Mouse (Mus musculus): ENCODE measurements around the gene Sox6. TPM values are rescaled to one million over a fixed set of nuclear protein-coding genes. Genes with fewer than 3 reads are reported as not detected.

Sox6 gene
- 2.3 and 4.0 TPM in 2 replicates for polyA plus RNA-seq (2012; rRNA removed)

GRCm38 (mm10) chr7:116038511-116038910, at the start of gene Sox6:
Sox6 (minus strand) TSS chr7:116038796.

DNA sequence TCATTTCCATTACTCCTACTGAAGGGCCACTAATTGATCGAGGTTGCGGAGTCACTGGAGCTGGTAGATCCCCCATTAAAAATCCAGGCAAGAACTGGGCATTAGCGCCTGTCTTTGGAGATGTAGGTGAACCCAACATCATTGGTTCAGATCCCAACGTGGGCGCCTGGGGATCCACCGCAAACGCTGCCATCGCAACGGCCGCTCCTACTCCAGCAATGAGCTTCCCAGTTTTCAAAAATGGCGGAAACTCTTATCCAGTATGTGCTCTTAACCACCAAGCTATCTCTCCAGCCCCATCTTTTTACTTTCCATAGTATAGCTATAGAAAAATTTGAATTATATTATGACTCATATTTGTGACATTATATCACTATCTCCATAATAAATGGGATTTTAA, 45.8 kb upstream of the Sox6 start, which contains the start of gene Gm4353:
TSS of gene Gm4353 (minus strand) at position 270 of the 400 bp plus-strand sequence.

GRCm38 (mm10) chr7:116039196-116039537, 571 bp upstream of the Sox6 start, which contains the start of gene 1110004F10Rik:
1110004F10Rik (plus strand) TSS chr7:116039397.

Other genes starting within 250 kb of the Sox6 start
- 7.8 and 9.6 TPM in 2 replicates for gene 1110004F10Rik, start 601 bp upstream of the Sox6 start, polyA plus RNA-seq (2012; rRNA removed)
- gene Gm4353, start 45.8 kb upstream of the Sox6 start, polyA plus RNA-seq (2012; rRNA removed), result 0.45 and 0.58 TPM in 2 replicates